Mouse (Mus musculus) bone marrow macrophage, adult 2 months (primary cell): ENCODE results near the gene Rasl12. TPM values are rescaled to one million over a fixed set of nuclear protein-coding genes. Genes with fewer than 3 reads are reported as not detected.

Experiments
- H3K27ac ChIP-seq: 2 replicates; pipeline ENCODE4 v1.5.1; 2012; ENCODE audit warnings: low read depth, low read length; ENCODE audit not compliant: insufficient read depth
- H3K4me1 ChIP-seq: 2 replicates; pipeline ENCODE4 v1.6.1; 2012; ENCODE audit warnings: low read length; ENCODE audit not compliant: control insufficient read depth, insufficient read depth
- H3K4me3 ChIP-seq: 2 replicates; pipeline ENCODE4 v1.5.1; 2012; ENCODE audit warnings: mild to moderate bottlenecking, low read length, moderate library complexity; ENCODE audit not compliant: insufficient read depth
- CTCF ChIP-seq: IDR thresholded peaks from 2 replicates; pipeline ENCODE4 v1.5.1; 2012; ENCODE audit warnings: low read depth, mild to moderate bottlenecking, low read length, moderate library complexity
- POLR2A ChIP-seq: IDR thresholded peaks from 2 replicates; pipeline ENCODE4 v1.6.1; 2012; ENCODE audit warnings: mild to moderate bottlenecking, low read depth, low read length, borderline replicate concordance
- polyA plus RNA-seq: library from polyadenylated mRNA; stranded (reverse); fragments of >200 nt; gene quantifications from 2 replicates; pipeline ENCODE4 v1.2.4, GENCODE M21; 2012; ENCODE audit not compliant: missing spikeins, insufficient read depth, insufficient read length

Rasl12 gene
- polyA plus RNA-seq, 1 experiment: not detected

DNA sequence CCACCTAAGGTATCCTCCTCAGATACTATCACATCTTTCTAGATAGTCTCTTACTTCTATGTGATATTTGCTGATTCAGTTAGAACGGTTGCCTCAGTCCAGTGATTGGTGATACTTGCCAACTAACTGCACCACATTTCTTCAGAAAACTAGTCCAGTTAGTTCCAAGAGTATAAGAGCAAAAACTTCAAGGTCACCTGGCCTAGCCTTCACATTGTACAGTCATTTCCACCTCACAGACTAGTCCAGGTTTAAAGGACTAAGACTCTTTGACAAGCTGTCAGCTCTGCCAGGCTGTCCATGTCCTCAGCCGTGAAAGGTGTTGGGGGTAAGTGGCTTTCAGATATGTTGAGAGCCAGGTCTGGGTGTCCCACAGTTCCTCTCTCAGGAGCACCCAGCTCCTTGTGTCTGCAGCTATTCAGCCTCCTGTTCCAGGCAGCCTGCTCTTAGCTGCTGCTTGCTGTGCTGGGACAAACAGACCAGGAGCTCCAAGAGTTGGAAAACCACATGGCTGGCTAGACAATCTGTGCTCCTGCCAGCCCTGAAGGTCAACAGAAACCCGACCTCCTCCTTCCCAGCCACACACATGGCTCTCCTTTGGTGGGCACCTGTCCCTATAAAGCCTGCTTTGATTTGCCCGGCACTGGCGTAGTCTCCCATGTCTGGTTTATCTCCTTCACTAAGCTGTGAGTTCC, 23.7 kb upstream of the Rasl12 start:
- no peak for TF ChIP-seq POLR2A
- no peak for TF ChIP-seq CTCF
- Histone ChIP-seq H3K4me3 (no peak overlapping the region), H3K4me1 (no peaks in the 10 kb centered on the region), H3K27ac (no peak overlapping the region)

DNA sequence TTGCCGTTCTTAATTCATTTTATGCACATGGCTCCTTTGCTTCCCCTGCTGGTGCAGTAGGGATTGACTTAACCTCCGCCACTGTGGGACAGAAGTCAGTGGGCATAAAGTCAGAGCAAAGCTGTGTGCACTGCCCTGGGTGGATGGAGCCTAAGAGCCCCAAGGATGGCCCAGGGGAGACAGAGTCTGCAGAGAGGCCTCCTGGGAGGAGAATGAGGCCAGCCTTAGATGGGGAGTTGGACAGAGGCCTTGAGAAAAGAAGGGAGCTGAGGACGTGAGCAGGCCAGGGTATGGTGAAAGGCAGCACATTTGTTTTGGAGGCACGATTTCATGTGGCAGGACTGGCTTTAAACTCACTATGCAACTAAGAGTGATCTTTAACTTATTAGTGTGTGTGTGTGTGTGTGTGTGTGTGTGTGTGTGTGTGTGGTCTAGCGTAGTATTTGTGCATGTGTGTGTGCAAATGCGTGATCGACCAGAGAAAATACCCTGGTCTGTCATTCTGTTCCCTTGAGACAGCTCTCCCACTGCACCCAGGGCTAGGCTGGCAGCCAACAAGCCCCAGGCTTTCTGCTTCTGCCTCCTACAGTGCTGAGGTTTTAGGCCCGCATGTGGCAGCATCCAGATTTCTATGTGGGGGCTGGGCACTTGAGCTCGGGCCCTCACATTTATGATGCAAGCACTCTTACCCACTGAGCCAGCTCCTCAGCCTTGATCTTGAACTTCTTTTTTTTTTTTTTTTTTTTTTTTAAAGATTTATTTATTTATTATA, 23.0 kb upstream of the Rasl12 start:
- TF ChIP-seq POLR2A (no peak), CTCF (no peak)

DNA sequence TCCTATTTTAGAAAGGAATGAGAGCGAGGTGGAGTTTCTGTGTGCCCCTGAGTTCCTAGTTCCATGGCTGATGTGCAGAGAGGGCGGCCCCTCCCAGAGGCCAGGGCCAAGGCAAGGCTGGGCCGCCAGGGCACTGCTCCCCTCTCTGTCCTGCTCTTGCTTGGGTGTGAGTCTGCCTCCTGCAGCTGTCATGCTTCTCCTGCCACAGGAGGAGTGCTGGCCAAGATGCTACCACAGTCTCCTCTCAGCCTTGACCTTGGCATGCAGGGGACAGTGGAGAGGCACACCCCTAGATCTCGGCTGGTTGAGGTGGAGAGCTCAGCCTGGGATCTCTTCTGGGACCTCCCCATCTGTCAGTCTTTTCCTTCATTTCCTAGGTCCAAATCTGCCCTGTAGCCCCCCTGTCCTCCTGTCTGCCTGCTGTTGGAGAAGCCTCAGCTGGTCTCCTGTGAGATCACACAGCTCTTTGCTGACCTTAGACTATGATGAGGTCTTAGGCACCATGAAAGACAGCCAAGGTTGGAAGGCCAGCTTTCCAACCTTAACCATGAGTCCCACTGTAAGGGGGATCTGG, 17.2 kb upstream of the Rasl12 start:
- H3K4me1 ChIP-seq: no peaks in the 10 kb centered on the region
- H3K27ac ChIP-seq: no peak overlapping the region
- TF ChIP-seq CTCF: no peak
- TF ChIP-seq POLR2A: no peak
- no peak overlapping the region for H3K4me3 ChIP-seq

More for the DNA sequence above, 23.0 kb upstream of the Rasl12 start:
- Histone ChIP-seq H3K4me3 (no peak overlapping the region), H3K27ac (no peak overlapping the region), H3K4me1 (no peaks in the 10 kb centered on the region)

DNA sequence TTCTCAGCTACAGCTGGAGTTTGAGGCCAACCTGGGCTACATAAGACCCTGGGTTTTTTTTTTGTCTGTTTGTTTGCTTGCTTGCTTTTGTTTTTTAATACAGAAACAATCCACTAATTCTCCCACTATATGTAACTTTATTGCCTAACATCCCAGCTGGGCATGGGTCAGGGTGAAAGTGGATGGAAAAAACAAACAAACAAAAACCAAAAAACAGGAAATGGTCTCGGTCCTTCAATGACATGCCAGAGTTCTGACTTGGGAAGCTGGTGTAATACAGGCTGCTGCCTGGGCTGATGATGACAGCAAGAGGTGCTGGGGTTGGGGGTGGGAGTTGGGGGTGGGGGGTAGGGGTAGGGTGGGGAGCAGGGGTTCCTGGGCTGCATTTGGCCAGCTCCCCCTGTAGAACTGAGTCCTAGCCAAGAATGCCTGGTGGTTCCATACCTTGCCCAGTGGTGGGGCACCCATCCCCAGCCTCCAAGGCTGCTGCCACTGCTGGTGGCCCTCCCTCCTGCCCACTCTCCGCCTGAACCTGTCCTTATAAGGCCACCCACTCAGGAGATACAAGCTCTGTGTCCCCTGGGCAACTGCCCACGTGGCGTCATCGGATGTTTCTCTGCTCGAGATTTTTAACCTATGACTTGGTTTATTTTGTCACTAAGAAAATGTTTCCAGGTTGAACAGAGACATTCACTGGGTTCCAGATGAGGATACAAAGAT, 16.1 kb upstream of the Rasl12 start:
- no peaks in the 10 kb centered on the region for H3K4me1 ChIP-seq
- H3K4me3 ChIP-seq: no peak overlapping the region
- TF ChIP-seq POLR2A (no peak), CTCF (no peak)
- no peak overlapping the region for H3K27ac ChIP-seq

DNA sequence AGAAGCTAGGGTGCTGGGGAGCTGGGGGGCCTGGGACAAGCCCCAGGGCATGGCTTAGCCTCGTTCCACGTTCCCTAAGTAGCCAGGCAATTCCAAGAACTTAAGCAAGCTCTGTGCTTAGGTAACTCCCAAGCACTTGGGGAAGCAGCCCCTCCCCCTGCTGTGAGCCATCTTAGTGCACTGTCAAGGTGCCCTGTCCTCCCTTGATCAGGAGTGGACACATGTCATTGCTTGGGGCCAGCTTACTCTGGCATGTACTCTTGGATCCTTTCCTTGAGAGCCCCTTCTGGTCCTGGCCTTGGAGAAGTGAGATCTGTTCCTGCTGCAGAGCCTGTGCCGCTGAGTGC, 15.6 kb upstream of the Rasl12 start:
- Histone ChIP-seq H3K27ac (no peak overlapping the region), H3K4me3 (no peak overlapping the region), H3K4me1 (no peaks in the 10 kb centered on the region)
- TF ChIP-seq POLR2A (no peak), CTCF (no peak)

DNA sequence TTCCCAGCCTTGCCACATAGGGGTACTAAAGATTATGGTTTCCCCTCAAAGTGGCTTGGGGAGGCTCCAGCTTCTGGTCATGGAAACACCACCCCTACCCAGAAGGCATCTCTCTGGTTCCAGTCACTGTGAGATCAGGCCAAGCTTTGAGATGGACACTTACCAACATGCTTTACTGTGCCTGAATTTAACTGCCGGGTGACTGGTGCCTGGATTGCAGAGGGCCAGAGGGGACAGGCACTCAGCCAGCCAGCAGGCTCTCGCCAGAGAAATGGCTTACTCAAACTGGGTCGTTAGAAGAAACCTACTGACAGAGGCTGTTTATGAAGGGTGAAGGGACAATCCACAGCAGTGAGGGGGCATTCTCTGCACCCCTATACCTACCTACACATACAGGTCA, 14.0 kb upstream of the Rasl12 start:
- H3K4me1 ChIP-seq: no peaks in the 10 kb centered on the region
- no peak overlapping the region for H3K4me3 ChIP-seq
- H3K27ac ChIP-seq: no peak overlapping the region
- TF ChIP-seq POLR2A: no peak
- TF ChIP-seq CTCF: no peak

DNA sequence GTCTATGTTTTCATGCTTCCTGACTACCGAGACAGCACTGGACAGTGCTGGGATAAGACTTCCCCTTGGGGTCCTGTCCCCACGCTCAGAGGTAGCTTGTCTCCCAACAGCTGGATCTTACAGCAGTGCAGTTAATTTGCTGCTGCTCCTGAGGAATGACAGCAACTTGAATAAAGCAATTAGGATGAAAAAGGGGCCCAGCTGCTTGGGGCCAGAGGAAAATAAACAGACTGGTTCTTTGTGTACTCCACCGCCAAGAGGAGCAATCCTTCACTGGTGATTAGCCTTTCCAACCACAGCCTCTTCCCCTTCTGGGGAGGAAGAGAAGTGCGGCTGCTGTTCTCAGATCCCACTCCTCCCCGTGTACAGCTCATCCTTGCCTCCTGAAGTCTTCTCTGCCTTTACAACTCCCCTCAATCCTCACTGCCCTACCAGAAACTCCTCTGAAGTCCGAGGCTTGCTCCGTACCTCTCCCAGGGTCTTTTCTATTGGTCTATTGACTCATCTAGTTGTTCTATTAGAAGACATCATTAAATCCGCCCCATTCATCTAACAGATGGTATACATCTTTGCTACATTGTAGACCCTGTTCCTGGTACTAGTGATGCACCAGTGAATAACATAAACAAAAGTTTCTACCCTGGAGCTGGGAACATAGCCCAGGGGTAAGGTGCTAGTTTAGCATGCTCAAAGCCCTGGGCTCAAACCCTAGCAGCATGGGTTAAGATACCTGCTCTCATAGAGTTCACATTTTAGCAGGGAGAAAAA, 11.7 kb upstream of the Rasl12 start:
- TF ChIP-seq POLR2A: no peak
- TF ChIP-seq CTCF: no peak
- no peaks in the 10 kb centered on the region for H3K4me1 ChIP-seq
- H3K27ac ChIP-seq: no peak overlapping the region
- no peak overlapping the region for H3K4me3 ChIP-seq

DNA sequence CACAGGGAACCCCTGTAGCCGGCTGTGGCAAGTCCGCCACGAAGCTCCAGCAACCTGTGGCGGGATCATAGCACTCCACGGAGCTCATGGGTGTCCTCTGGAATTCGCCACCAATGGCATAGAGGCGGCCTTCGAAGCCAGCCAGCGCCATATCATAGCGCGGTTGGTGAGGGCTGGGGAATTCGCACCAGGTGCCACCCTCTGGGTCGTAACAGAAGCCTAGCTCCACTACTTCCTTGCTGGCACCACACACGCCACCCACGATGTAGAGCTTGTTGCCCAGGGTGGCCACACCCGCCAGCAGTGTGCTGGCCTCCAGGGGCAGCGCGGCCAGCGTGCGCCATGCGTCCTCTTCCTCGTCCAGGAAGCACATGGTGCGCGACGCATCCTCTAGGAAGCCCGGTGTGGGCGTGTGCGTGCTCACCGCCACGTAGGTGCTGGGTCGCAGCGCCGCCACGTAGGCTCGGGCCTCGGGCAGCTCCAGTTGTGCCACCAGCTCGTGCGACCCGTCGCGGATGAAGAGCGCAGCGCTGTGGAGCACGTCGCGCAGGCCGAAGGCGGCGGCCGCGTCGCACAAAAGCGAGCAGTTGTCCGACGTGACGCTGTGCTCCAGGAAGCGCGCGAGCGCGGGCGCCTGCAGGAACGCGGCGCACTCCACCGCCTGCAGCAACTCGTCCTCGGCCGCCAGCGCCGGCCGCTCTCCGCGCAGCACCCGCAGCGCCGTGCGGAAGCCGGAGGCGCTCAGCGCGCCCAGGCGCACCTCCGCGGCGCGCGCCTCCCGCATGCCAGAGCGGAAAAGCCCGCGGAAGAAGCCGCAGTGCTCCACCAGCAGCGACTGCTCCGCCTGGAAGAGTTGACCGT, 7.3 kb upstream of the Rasl12 start:
- peak overlapping the region; percentile 47 for H3K4me3 ChIP-seq
- TF ChIP-seq POLR2A (no peak), CTCF (no peak)
- H3K4me1 ChIP-seq: no peaks in the 10 kb centered on the region
- H3K27ac ChIP-seq: no peak overlapping the region

DNA sequence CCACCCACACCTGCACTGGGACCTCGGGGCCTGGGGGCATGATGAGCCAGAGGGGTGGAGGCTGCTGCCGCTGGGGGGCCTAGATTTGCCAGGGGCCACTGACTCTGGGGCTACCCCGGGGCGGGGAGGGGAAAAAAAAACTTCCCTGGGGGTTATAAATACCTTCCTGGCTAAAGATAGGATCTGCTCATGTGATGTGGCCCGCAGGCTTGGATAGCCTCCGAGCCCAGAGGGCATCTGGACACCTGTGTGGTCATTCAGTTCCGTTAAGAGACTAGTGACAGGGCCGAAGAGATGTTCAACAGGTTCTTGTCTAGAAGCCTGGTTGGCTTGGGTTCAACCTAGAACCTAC, 6.7 kb upstream of the Rasl12 start, which contains the start of gene Kbtbd13:
Gene Kbtbd13 (minus strand): TSS at position 40 of the 352 bp plus-strand sequence.
- H3K4me3 ChIP-seq: peak within 1 kb of the TSS; percentile 47
- H3K4me1 ChIP-seq: no peaks in the 10 kb centered on the region
- no peak within 1 kb of the TSS for H3K27ac ChIP-seq
- no peak for TF ChIP-seq POLR2A
- no peak for TF ChIP-seq CTCF
